Mouse (Mus musculus) embryo, embryonic 9.5 days (tissue): Measurements from ENCODE around the gene Tmem176a.
"Not testable (repeated sequence)": the region's sequence is repeated elsewhere in the genome, so short reads cannot be mapped to it uniquely, and the experiment has no call there.

Experiments
- DNase-seq: peaks from one replicate; pipeline ENCODE4 v3.0.0-alpha.2; 2017; ENCODE audit errors: extremely low spot score

Gene Tmem176a

GRCm38 (mm10) chr6:48840371-48840969 lies at the start of gene Tmem176a:
Gene Tmem176a, plus strand, starts transcription at chr6:48840919.
- peak; percentile 20 for DNase-seq

DNA sequence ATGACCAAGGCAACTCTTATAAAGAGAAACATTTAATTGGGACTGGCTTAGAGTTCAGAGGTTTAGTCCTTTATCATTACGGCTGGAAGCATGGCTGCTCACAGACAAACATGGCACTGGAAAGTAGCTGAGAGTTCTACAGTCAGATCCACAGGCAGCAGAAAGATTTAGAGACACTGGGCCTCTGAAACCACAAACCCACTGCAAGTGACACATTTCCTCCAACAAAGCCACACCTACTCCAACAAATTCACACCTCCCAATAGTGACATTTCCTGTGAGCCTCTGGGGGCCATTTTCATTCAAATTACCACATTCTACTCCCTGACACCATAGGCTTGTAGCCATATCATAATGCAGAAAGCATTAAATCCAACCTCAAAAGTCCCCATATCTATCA lies 38.8 kb upstream of the Tmem176a start:
- DNase-seq: no peak

- DNase-seq: no peak
These were observed 37.2 kb upstream of the Tmem176a start for GRCm38 (mm10) chr6:48803406-48804051.

GRCm38 (mm10) chr6:48804346-48804745 lies 36.4 kb upstream of the Tmem176a start:
- DNase-seq: no peak

DNA sequence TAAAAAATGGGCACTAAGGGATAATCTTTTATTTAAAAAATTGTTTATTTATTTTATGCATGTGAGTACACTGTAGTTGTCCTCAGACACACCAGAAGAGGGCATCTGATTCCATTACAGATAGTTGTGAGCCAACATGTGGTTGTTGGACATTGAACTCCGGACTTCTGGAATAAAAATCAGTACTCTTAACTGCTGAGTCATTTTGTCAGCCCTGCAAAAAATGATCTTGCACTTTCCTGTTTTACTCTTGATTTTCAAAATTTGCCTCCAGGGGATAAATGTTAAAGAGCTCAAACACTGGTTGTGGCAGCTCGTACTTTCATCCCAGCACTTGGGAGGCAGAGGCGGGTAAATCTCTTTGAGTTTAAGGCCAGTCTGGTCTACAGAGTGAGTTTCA lies 34.0 kb upstream of the Tmem176a start:
- DNase-seq: no peak

DNA sequence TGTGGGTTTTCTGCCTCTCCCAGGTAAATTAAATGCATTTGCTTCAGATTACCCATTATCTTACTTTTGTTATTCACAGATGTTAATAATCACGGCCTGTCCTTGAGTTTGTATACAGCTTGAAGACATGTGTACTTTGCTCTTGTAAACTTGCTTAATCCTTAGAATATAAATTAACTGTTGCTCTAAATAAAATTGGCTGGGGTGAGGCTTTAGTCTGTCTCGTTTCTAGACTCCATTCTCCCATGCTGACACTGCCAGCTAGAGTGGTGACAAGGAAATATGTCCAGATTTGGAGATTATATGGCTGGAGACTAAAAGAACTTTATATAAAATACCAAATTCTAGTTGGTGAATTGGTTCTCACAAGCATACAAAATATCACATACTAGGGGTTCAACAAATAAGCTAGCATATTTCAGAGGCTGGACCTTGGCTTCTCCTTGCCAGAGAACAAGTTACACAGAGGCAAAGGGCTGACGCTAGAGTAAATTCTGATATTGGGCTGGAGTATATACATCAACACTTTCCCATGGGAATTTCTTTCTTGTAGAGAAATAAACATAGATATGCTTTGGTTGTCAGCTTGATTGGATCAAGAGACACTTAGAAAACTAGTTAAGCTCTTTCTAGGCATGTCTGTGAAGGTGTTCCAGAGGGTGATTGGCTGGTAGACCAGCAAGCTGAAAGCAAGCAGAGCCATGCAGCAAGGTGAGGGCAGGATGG lies 31.1 kb upstream of the Tmem176a start:
- no peak for DNase-seq

GRCm38 (mm10) chr6:48815013-48815412 lies 25.7 kb upstream of the Tmem176a start:
- no peak for DNase-seq

GRCm38 (mm10) chr6:48817815-48818214 lies 22.9 kb upstream of the Tmem176a start:
- DNase-seq: peak; percentile 60

- not testable (repeated sequence) for DNase-seq
These were observed 18.5 kb upstream of the Tmem176a start for GRCm38 (mm10) chr6:48821991-48822785.

DNA sequence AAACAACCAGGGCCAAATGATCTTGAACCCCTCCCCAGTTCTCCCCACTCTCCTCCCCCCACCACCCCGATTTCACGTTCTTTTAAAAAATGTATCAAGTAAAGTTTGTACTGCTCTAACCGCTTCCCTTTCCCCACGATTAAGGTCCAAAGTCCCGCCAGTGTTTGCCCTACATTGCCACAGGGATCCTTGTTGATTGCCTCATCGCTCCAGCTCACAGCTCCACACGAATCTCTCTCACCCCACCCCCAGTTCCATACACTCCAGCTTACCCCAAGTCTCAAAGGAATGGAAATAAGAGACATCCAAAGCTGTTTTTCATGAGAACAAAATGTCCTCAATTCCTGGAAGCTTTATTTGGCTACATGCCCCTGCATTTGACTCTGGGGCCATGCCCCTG lies 15.7 kb upstream of the Tmem176a start:
- no peak for DNase-seq

DNA sequence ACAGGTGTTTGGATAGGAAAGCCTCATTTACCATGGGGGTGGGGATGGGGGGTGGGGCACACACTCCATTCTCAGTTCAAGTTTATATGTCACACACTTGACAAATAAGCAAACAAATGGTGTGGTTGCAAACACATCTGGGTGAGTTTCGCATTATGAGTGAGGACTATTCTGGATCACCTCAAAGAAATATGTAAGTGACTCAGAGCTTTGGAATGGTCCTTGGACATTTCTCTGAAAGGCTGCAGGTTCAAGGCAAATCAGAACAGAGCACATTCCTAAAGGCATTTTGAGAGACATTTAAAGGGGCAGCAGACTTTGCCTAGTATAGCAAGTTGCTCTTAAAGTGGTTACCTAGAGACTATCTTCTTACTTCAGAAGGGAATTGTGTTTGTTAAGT lies 11.7 kb upstream of the Tmem176a start:
- DNase-seq: no peak

DNA sequence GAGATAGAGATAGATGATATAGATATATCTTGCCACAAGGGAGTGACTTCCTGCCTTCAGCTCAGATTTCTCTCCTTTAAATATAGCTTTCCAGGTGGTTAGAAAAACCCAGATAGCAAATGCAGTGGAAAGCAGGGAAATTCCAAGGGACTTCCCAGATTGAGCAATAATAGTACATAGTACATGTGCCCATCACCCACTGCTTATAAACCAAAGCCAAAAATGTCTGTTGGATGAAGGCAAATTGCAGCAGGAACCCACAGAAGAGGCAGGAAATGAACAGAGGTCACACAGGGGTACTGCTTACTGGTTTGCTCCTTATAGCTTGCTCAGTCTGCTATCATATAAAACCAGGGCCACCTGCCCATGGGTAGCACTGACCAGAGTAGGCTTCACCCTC lies 11.1 kb upstream of the Tmem176a start:
- no peak for DNase-seq

DNA sequence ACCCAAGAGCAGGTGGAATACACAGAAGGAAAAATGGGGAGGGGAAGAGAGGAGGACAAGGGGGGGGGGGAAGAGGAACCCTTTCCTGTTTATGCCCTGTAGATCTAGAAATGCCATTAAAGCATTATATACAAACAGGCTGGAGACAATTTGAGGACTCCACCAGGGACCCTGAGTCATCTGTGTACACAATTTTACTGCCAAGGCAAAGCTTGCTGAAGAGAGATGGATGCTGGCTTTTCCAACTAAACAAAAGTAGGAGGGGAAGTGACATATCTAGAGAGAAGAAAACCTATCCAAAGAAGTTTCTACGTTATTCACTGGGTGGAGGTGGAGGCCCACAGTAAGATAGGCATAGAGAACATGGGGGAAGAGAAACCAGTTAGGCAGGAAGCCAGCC lies 10.5 kb upstream of the Tmem176a start:
- DNase-seq: no peak

DNA sequence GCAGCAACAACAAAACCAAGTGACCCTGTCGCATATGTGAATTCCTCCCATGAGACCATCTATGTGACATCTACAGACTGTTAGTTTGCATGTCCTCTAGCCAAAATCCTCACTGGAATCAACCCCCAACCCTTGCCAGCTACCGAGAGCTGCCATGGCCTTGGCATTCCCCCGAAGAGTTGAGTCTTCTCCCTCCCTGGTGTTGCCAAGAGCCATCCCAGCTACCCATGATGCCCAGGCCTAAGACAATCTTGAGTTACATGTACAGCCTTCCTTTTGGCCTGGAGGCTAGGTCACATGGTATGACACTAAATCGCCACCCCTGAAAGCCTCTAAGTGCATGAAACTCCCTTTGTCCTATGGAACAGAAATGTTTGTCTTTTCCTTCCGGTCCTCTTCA lies 9.6 kb upstream of the Tmem176a start:
- no peak for DNase-seq

DNA sequence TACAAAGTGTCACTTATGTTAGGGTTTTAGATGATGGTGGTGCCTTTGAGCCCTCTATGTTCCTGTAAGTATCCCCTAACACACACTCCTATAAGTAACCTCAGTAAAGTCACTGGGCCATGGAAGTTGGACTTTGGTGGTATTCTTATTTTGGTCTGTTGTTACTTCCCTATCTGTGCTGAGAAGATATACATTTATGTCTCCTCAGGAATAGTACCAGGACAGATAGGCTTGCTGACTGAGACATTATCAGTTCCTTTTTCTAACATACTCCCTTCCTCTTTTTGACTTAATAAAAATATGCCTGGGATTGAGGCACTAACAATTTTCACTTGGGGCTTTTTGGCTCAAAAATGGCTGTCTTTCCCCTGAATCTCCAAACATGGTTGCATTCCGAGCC lies 8.3 kb upstream of the Tmem176a start:
- no peak for DNase-seq

DNA sequence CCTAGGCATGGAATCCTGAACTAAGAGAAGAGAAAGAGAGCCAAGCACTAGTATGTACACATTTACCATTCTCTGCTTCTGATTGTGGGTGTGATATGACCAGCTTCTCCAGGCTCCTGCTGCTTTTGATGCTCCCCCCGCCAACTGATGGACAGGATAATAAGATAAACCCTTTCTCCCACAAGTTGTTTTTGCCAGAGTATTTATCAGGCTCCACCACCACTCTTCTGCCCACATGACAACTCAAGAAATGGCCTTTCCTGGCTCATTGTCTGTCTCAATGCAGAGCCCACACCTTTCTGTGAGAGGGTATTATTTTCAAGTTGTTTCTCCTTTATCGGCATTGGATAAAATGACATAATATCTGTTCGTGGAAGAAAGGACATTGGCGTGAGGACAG lies 7.2 kb upstream of the Tmem176a start:
- no peak for DNase-seq

GRCm38 (mm10) chr6:48835241-48835640 lies 5.5 kb upstream of the Tmem176a start:
- no peak for DNase-seq

DNA sequence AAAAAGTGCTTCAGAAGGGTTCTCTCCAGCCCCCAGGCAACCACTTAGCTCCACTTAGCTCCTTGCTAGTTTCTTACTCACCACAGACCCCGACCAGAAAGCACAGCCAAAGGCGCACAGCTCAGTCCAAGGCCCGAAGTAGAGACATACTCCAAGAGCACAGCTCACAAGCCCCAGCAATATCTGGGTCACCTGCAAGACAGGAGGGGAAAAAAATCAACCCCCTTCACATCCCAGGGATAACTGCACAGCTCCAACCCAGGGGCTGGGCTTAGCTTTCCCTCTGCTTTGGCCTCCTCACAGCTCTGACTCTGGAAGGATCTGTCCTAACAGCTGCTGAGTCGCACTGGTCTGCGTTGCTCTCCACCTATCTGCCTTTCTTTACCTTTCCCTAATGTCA lies 4.6 kb upstream of the Tmem176a start:
- no peak for DNase-seq

DNA sequence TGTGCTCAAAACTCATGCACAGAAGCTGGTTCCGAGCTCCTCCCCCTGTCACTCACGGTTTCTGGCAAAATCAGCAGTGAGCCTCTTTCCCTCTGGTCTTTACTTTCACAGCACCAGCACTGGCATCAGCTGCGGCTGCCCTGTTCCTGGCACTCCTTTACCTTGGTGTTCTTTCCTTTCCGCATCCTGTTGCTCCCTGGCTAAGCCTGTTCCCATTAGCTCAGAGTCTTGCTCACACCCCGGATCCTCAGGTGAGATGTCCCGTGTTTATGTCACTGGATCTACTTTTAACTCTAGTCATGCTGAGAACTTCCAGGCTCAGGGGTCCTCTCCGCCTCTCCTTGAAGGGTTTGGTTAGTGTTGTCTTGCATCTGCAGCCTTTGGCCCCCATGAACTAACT lies 3.2 kb upstream of the Tmem176a start:
- no peak for DNase-seq

DNA sequence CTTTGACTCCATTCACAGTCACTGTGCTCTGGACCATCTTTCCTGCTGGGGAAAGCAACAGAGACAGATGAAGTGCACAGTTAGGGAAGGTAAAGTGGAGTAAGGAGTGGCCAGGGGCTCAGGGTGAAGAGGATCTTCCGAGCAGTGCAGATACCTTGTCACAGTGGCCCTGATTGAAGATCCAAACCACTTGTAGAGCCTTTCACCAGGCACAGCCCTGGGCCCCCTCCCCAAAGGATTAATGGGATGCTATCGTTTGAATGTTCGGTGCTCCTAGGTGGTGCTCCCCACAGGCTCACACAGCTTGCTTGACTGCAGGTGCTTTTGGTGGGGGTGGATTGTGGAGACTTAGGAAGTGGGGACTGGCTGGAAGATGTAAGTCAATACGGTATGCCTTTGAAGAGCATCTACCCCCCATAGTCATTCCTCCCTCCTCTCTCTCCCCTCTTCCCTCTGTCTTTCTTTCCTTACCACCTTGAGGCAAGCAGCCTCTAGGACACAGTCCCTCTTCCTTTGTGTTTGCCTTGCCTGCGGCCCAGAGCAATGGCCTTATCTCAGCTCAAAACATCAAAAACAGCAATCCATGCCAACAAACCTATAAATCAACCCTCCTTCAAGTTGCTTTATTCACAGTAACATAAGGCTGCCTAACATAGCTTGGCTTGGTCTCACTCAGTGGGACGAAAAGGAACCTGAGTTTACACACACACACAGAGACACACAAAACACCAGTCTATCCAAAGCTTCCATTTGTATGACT lies 2.2 kb upstream of the Tmem176a start:
- DNase-seq: no peak

GRCm38 (mm10) chr6:48840973-48841625 lies 380 bp downstream of the Tmem176a start, which contains the start of gene Tmem176b:
Gene Tmem176b, minus strand, starts transcription at chr6:48841496.
- DNase-seq: peak; percentile 57
